Mouse (Mus musculus): ENCODE results near the gene Samd4b. TPM values are rescaled to one million over a fixed set of nuclear protein-coding genes. Genes with fewer than 3 reads are reported as not detected.

The Samd4b gene
- polyA plus RNA-seq, 1 experiment from 2014 or later: 18.5 TPM

DNA sequence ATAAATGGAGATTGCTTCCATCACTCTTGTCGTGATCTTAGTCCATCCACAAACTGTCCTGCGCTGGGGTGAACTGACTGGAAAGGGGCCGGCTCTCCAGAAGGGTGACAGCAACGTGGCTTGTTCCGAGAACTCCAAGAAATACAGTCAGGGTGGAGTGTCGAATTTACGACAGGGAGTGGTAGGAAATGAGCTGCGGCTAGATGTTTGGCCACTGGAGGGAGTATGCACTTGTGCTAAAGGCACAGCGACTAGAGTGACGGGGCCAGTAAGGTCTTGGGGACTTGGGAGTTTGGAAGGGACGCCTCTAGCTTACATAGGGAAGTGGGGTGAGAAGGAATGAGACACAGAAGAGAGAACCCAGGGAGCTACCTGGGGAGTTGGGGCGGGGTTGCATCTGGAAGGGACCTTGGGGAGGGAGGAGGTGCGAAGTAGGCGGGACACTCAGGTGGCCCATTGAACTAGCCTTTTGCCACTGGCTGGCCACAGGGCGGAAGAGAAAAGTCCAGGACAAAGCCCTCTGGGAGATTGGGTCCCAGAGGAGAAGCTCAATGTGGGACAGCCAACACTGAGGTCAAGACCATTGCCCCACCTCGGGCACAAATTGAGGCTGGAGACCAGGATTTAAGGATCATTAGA, 160.9 kb downstream of the Samd4b start, which contains the start of gene Gmfg:
TSS of gene Gmfg (plus strand) at position 516 of the 639 bp plus-strand sequence.
- peak within 1 kb of the TSS; percentile 89 for H3K4me3 ChIP-seq (replicated peaks)
- peak within 1 kb of the TSS; percentile 35; the same call in 1 of the 2 replicates for H3K9ac ChIP-seq
- 1% methylated on average over 16 of the region's 16 CpGs for WGBS
- H3K4me1 ChIP-seq: peaks cover 27% of the 10 kb centered on the region
- no peaks in the 10 kb centered on the region; the same call in 1 of the 2 replicates for H3K36me3 ChIP-seq
- H3K9me3 ChIP-seq: no peaks in the 10 kb centered on the region
- H3K27ac ChIP-seq: peak within 1 kb of the TSS; percentile 73
- peak within 1 kb of the TSS; percentile 71 for H3K4me2 ChIP-seq
- H3K27me3 ChIP-seq (replicated peaks): no peaks in the 10 kb centered on the region
- peak; percentile 23 for ATAC-seq (ENCODE audit: insufficient read depth, low FRiP score, low read depth)

DNA sequence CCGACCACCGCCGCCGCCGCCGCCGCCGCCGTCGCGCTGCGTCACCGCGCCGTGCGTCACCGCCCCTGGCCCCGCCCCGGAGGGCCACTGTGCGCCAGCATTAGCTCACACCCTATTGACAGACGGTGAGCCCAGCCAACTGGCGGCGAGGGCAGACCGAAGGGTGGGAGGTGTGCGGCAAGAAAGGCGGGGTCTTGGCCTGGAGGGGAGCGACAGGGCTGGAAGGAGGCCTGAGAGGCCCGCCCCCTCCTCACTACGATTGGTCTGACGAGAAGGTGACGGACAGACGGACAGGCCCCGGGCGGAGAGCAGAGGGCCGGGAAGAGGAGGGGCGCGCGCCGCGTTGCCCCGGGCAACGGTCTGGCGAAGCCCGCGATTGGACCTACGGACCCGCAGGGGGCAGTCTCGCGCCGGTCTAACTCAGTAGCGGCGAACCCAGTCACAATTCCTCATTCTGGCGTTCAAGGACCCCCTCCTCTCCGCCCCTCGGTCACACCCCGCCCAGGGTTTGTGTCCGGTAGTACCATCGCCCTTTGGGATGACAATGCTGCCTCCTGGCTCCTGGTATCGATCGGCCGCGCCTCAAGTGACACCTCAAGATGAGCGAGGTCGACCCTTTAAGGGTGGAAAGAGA, 161.6 kb downstream of the Samd4b start:
- peak; percentile 99 for ATAC-seq (ENCODE audit: insufficient read depth, low FRiP score, low read depth)
- Histone ChIP-seq H3K4me1 (peaks cover 27% of the 10 kb centered on the region), H3K9ac (peak overlapping the region; percentile 89), H3K4me3 (replicated peaks) (peak overlapping the region; percentile 89), H3K36me3 (no peaks in the 10 kb centered on the region; the same call in 1 of the 2 replicates), H3K27ac (peak overlapping the region; percentile 73), H3K27me3 (replicated peaks) (no peaks in the 10 kb centered on the region), H3K4me2 (peak overlapping the region; percentile 71), H3K9me3 (no peaks in the 10 kb centered on the region)
- under 1% methylated on average over 47 of the region's 64 CpGs for WGBS

DNA sequence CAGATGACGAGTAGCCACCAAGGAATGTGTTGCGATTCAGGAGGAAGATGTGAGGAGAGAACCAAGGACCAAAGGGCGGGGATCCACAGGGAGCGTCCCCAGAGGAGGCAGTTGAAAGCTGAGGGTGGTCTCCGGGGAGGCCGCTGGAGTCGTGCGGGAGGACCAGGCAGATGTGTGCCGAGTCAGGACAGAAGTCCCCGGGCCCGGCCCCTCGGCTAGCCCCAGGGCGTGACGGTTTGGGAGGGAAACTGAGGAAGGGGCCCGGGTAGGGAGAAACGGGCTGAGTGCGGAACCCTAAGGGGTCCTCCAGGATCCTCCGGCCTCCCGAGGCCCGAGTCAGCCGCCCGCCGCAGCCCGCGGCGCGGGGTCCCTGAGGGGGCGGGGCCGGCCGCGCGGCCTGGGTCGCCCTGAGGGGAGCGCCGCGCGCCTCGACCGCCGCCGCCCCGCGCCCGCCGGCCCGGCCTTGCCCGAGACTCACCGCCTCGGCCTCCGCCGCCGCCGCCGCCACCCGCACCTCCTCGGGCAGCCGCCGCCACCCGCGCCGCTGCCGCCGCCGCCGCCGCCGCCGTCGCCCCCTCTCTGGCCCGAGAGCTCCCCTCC, 162.2 kb downstream of the Samd4b start:
- ATAC-seq (ENCODE audit: insufficient read depth, low FRiP score, low read depth): no peak
- peak overlapping the region; percentile 89 for H3K4me3 ChIP-seq (replicated peaks)
- no peaks in the 10 kb centered on the region; the same call in 1 of the 2 replicates for H3K36me3 ChIP-seq
- H3K4me1 ChIP-seq: peaks cover 27% of the 10 kb centered on the region
- H3K27ac ChIP-seq: peak overlapping the region; percentile 57
- no peaks in the 10 kb centered on the region for H3K9me3 ChIP-seq
- 0% methylated on average over 17 of the region's 70 CpGs for WGBS
- H3K9ac ChIP-seq: peak overlapping the region; percentile 89
- no peaks in the 10 kb centered on the region for H3K27me3 ChIP-seq (replicated peaks)
- peak overlapping the region; percentile 82 for H3K4me2 ChIP-seq

DNA sequence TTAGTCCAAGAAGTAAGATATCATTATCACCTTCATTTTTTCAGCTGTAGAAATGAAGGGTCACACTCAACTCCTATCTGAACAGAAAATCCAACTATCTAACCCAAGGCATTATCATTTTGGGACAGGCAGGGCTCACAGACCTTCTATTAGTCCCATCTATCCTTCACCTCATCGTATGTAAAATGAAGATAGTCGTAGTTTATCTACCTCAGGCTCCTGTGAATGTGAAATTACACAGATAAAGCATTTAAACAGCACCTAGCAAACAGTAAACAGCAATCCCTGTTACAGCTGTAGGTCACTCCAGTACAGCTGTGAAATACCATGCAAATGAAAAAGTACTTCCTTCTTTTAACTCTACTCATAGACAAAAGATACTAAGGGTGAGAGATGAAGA, 165.7 kb downstream of the Samd4b start:
- no peak overlapping the region for H3K4me3 ChIP-seq (replicated peaks)
- H3K4me1 ChIP-seq: peaks cover 25% of the 10 kb centered on the region
- H3K27me3 ChIP-seq (replicated peaks): no peaks in the 10 kb centered on the region
- no peak for ATAC-seq (ENCODE audit: insufficient read depth, low FRiP score, low read depth)
- no peaks in the 10 kb centered on the region for H3K9me3 ChIP-seq
- 84% methylated on average over 2 of the region's 2 CpGs for WGBS
- H3K9ac ChIP-seq: no peak overlapping the region
- H3K4me2 ChIP-seq: no peak overlapping the region
- no peak overlapping the region for H3K27ac ChIP-seq
- peaks cover 2% of the 10 kb centered on the region; the same call in 1 of the 2 replicates for H3K36me3 ChIP-seq

DNA sequence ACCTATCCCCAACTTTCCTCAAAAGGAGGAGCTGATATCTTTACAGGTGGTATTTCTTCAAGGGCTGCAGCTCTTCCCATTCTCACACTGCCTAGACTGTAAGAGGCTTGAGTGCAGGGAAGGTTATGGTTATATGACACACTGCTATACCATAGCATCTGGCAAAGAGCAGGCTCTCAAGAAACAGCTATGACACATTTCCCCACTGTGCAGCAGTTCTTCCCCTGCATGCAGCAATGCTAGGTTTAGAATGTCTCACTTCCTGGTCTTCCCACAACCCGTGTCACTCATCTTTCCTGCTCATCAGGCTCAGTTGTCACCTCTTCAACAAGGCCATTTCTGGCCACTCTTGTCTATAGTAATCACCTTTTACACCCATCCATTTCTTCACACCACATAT, 167.4 kb downstream of the Samd4b start:
- 56% methylated on average over 1 of the region's 1 CpGs for WGBS
- H3K4me2 ChIP-seq: no peak overlapping the region
- H3K27ac ChIP-seq: no peak overlapping the region
- peaks cover 2% of the 10 kb centered on the region; the same call in 1 of the 2 replicates for H3K36me3 ChIP-seq
- no peak for ATAC-seq (ENCODE audit: insufficient read depth, low FRiP score, low read depth)
- peaks cover 23% of the 10 kb centered on the region for H3K4me1 ChIP-seq
- H3K9ac ChIP-seq: no peak overlapping the region
- no peaks in the 10 kb centered on the region for H3K27me3 ChIP-seq (replicated peaks)
- H3K9me3 ChIP-seq: no peaks in the 10 kb centered on the region
- H3K4me3 ChIP-seq (replicated peaks): no peak overlapping the region

DNA sequence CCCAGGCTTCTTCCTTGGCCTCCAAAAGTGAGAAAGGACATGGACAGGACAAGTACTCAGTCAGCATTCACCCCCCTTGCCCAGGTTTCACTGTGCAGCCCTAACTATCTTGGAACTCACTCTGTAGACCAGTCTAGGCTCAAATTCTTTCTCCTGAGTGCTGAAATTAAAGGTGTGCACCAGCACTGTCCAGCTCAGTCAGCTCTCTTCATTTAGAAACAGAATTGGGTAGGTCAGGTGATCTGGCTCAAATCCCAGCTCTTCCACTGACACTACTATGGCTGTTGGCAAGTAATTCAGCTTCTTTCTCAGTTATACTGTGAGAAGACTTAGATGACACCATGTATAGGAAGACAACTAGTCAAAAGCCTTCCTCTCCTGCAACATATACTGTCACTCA, 170.2 kb downstream of the Samd4b start:
- Histone ChIP-seq H3K4me2 (no peak overlapping the region), H3K9me3 (no peaks in the 10 kb centered on the region), H3K27ac (no peak overlapping the region), H3K4me3 (replicated peaks) (no peak overlapping the region), H3K9ac (no peak overlapping the region), H3K4me1 (peaks cover under 1% of the 10 kb centered on the region; the same call in 1 of the 2 replicates), H3K27me3 (replicated peaks) (no peaks in the 10 kb centered on the region), H3K36me3 (peaks cover 10% of the 10 kb centered on the region)
- ATAC-seq (ENCODE audit: insufficient read depth, low FRiP score, low read depth): no peak

DNA sequence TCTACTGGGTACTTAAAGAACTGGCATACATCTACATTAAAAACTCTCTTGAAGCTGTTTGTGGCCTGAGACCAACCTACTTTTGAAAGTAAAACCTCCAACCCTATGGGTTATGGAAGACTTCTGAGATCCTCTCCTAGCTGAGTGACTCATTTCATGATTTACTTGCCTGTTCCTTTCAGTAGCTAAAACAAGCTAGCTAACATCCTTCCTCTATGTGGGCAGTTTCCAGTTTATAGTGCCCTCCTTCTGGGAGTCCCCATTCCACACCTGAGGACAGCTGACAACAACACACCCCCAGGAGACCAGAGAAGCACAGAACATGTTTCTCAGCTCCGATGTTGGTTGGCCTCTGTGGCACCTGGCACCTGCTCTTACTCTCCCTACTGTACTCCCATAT, 174.9 kb downstream of the Samd4b start:
- H3K9ac ChIP-seq: no peak overlapping the region
- no peak for ATAC-seq (ENCODE audit: insufficient read depth, low FRiP score, low read depth)
- no peaks in the 10 kb centered on the region for H3K9me3 ChIP-seq
- H3K27me3 ChIP-seq (replicated peaks): no peaks in the 10 kb centered on the region
- H3K4me3 ChIP-seq (replicated peaks): no peak overlapping the region
- 96% methylated on average over 1 of the region's 1 CpGs for WGBS
- H3K4me2 ChIP-seq: no peak overlapping the region
- peaks cover 25% of the 10 kb centered on the region for H3K36me3 ChIP-seq
- H3K27ac ChIP-seq: no peak overlapping the region
- H3K4me1 ChIP-seq: no peaks in the 10 kb centered on the region

DNA sequence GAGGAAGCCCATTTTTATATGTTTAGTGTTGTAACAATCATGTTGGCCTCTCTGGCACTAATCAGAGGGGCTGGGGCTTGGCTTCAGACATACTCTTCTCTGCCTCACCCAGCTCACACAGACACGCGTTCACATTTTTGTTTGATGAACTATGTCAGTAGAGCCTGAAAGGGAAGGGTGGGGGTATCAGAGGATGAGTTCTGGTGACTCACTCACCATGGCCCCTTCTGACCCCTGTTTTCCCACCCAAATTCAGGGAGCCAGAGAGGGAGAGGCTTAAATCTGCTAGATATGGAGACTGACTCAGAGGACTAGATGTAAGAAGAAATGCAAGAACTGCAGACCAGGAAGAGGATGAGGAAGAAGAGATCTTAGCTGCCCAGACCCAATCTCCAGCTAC, 178.5 kb downstream of the Samd4b start:
- 84% methylated on average over 2 of the region's 2 CpGs for WGBS
- H3K4me1 ChIP-seq: no peaks in the 10 kb centered on the region
- no peak overlapping the region for H3K27ac ChIP-seq
- H3K36me3 ChIP-seq: peaks cover 28% of the 10 kb centered on the region
- H3K9ac ChIP-seq: no peak overlapping the region
- no peak overlapping the region for H3K4me3 ChIP-seq (replicated peaks)
- no peak overlapping the region for H3K4me2 ChIP-seq
- H3K27me3 ChIP-seq (replicated peaks): no peaks in the 10 kb centered on the region
- no peaks in the 10 kb centered on the region for H3K9me3 ChIP-seq
- no peak for ATAC-seq (ENCODE audit: insufficient read depth, low FRiP score, low read depth)

DNA sequence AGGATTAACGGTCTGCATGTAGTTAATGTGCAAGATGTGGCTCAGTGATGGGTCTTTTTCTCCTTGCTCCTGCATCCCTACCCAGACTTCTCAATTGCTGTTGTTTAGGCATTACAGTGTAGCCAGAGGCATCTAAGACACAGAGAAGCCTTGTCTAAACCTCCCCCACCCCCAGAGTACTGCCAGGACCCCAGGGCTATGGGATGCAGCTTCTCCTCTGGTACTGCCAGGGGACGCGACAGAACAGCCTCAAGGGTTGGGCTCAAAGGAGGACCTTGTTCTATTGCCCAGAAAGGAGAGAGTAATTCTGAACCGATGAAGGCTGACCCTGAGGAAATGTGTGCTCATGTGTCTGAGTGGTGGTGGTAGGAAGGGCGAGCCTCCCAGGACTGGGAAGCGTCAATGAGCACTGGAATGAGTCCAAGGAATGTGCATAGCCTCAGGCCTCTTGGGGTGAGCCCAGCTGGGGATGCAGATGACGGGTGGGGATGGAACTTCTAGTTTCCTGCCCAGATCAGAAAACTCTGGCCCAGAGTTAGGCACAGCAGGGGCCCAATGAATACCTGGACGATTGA, 179.8 kb downstream of the Samd4b start:
- H3K36me3 ChIP-seq: peaks cover 35% of the 10 kb centered on the region
- WGBS: 61% methylated on average over 8 of the region's 8 CpGs
- H3K9ac ChIP-seq: no peak overlapping the region
- no peak overlapping the region for H3K4me2 ChIP-seq
- no peaks in the 10 kb centered on the region for H3K9me3 ChIP-seq
- H3K4me3 ChIP-seq (replicated peaks): no peak overlapping the region
- H3K27me3 ChIP-seq (replicated peaks): no peaks in the 10 kb centered on the region
- no peaks in the 10 kb centered on the region for H3K4me1 ChIP-seq
- H3K27ac ChIP-seq: no peak overlapping the region
- peak; percentile 27; the same call in 1 of the 2 replicates for ATAC-seq (ENCODE audit: insufficient read depth, low FRiP score, low read depth)

DNA sequence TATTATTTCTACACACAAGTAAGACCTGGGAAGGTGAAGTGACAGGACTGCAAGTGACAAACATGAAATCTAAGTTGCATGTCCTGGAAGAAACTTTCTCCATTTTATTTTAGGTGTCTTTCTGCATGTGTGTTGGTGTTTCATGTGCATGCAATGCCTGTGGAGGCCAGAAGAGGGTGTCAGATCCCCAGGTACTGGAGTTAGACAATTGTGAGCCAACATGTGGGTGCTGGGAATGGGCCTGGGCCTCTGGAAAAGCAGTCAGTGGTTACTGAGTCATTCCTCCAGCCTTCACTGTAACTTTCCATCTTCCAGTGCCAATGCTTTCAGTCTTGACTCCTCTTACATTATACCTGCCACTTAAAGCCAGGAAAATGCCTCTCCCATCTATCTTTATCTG, 180.6 kb downstream of the Samd4b start:
- H3K27ac ChIP-seq: no peak overlapping the region
- no peak overlapping the region for H3K4me3 ChIP-seq (replicated peaks)
- no peaks in the 10 kb centered on the region for H3K9me3 ChIP-seq
- H3K36me3 ChIP-seq: peaks cover 33% of the 10 kb centered on the region
- no peak overlapping the region for H3K4me2 ChIP-seq
- no peaks in the 10 kb centered on the region for H3K27me3 ChIP-seq (replicated peaks)
- no peaks in the 10 kb centered on the region for H3K4me1 ChIP-seq
- no peak overlapping the region for H3K9ac ChIP-seq
- no peak for ATAC-seq (ENCODE audit: insufficient read depth, low FRiP score, low read depth)

DNA sequence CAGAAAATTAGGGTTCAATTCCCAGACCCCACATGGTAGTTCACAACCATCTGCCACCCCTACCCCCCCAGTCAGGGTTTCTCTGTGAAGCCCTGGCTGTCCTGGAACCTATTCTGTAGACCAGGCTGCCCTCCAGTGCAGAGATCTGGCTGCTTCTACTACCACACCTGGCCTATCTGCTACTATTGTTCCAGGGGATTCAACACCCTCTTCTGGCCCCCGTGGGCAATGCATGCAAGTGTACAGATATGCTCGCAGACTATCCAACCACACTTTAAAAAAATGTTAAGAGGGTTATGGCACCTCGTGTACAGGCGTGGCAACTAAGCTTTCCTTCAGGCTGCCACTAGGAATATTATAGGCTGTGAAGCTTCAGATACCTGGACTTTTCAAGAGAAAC, 185.1 kb downstream of the Samd4b start:
- H3K4me3 ChIP-seq (replicated peaks): no peak overlapping the region

More for the DNA sequence above, 185.1 kb downstream of the Samd4b start:
- 79% methylated on average over 4 of the region's 4 CpGs for WGBS
- Histone ChIP-seq H3K9ac (no peak overlapping the region), H3K9me3 (no peaks in the 10 kb centered on the region), H3K27ac (no peak overlapping the region), H3K27me3 (replicated peaks) (no peaks in the 10 kb centered on the region), H3K4me2 (no peak overlapping the region), H3K4me1 (no peaks in the 10 kb centered on the region), H3K36me3 (peaks cover 37% of the 10 kb centered on the region)
- no peak for ATAC-seq (ENCODE audit: insufficient read depth, low FRiP score, low read depth)
